Mouse (Mus musculus): ENCODE data around the gene Lrch1. TPM values are rescaled to one million over a fixed set of nuclear protein-coding genes. Genes with fewer than 3 reads are reported as not detected.

Lrch1 gene
- polyA plus RNA-seq, 1 experiment: 11.5 TPM

DNA sequence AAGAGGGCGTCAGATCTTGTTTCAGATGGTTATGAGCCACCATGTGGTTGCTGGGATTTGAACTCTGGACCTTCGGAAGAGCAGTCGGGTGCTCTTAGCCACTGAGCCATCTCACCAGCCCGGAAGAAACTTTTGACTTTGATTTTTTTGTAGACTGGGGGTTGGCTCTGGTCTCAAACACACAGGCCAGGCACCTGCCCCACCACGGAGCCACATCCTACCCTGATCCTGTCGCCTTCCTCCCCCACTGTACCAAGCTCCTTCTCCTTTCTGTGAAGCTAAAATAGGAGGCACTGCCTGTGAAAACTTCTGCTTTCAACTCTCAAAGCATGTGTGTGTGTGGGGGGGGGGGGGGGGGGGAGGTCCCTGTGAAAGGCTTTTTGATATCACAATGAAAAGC is 39.4 kb downstream of the Lrch1 start:
- Histone ChIP-seq H3K4me1 (ENCODE audit: control insufficient read depth, insufficient read depth, insufficient read length) (peaks cover 38% of the 10 kb centered on the region), H3K27ac (ENCODE audit: insufficient read depth, low read length) (peak overlapping the region; percentile 24; the same call in 1 of the 2 replicates), H3K4me3 (ENCODE audit: extremely low read depth, insufficient read depth, insufficient read length) (no peak overlapping the region), H3K27me3 (ENCODE audit: control insufficient read depth, insufficient read depth, low read length) (no peaks in the 10 kb centered on the region), H3K36me3 (ENCODE audit: control insufficient read depth, insufficient read depth, low read length) (no peaks in the 10 kb centered on the region)
- 12% methylated on average over 6 of the region's 6 CpGs for WGBS
- no peak for TF ChIP-seq CTCF (IDR thresholded peaks at IDR 0.05; ENCODE audit: extremely low read depth, insufficient read depth, insufficient read length, insufficient replicate concordance)
- TF ChIP-seq POLR2A (IDR thresholded peaks at IDR 0.05; ENCODE audit: low read depth, low read length): no peak
- DNase-seq (ENCODE audit: low read depth in 1 of 2, low spot score in 2 of 2): peak; percentile 64 to 76

DNA sequence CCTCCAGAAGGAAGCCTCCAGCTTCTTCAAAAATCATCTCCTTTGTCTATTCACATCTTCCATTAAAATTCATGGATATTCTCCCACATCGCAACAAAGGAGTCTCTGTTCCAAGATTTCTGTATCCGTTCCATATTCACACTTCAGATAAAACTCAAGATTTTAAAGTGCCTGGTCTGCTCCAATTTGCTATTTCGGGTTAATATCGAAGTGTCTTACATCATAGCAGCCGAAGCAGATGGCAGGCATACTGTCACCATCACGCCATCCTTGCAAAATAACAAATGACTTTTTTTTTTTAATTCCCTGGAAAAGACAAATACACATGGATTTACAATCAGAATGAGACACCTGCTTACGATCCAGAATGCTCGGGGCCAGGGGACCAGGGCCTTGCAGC is 40.0 kb downstream of the Lrch1 start:
- H3K4me3 ChIP-seq (ENCODE audit: extremely low read depth, insufficient read depth, insufficient read length): no peak overlapping the region
- DNase-seq (ENCODE audit: low read depth in 1 of 2, low spot score in 2 of 2): no peak
- H3K27ac ChIP-seq (ENCODE audit: insufficient read depth, low read length): peak overlapping the region; percentile 39; the same call in 1 of the 2 replicates
- peaks cover 36% of the 10 kb centered on the region for H3K4me1 ChIP-seq (ENCODE audit: control insufficient read depth, insufficient read depth, insufficient read length)
- TF ChIP-seq POLR2A (IDR thresholded peaks at IDR 0.05; ENCODE audit: low read depth, low read length): no peak
- no peak for TF ChIP-seq CTCF (IDR thresholded peaks at IDR 0.05; ENCODE audit: extremely low read depth, insufficient read depth, insufficient read length, insufficient replicate concordance)
- H3K27me3 ChIP-seq (ENCODE audit: control insufficient read depth, insufficient read depth, low read length): no peaks in the 10 kb centered on the region
- 88% methylated on average over 8 of the region's 8 CpGs for WGBS
- no peaks in the 10 kb centered on the region for H3K36me3 ChIP-seq (ENCODE audit: control insufficient read depth, insufficient read depth, low read length)

DNA sequence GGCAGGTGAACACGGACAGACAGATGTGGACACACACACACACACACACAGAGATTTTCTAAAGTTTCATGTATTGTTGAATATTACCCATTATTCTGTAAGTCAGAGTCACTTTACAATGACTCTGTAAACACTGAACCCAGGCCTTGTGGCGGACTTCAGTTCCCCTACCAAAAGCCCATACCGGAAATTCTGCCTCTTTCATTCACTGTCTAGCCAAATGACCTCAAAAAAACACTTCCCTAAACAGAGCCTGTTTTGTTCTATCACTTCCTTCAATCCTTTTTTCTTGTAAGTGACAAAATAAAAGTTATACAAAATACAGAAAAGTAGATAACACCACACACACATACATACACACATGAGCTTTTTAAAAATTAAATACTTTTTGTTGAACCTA is 41.7 kb downstream of the Lrch1 start:
- H3K4me1 ChIP-seq (ENCODE audit: control insufficient read depth, insufficient read depth, insufficient read length): peaks cover 37% of the 10 kb centered on the region
- WGBS: 10% methylated on average over 3 of the region's 3 CpGs

DNA sequence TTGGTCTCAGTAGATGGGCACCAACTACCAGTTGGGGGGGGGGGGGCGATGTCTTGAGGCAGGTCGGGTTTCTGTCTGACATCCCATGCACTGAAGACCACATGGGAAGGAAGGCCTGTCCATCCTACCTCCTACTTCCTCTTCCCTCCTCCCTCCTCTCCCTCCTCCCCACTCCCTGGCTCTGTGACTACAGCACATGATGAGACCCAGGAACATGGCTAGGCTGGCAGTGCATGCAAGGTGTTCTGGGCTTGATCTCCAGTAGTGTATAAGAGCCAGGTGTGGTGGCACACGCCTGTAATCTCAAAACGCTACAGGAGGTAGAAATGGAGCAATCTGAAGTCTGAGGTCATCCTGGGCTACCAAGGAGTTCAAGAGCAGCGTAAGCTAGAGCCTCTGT is 43.2 kb downstream of the Lrch1 start:
- no peaks in the 10 kb centered on the region for H3K36me3 ChIP-seq (ENCODE audit: control insufficient read depth, insufficient read depth, low read length)
- no peaks in the 10 kb centered on the region for H3K27me3 ChIP-seq (ENCODE audit: control insufficient read depth, insufficient read depth, low read length)
- WGBS: 68% methylated on average over 5 of the region's 5 CpGs
- peaks cover 38% of the 10 kb centered on the region for H3K4me1 ChIP-seq (ENCODE audit: control insufficient read depth, insufficient read depth, insufficient read length)
- peak overlapping the region; percentile 60 for H3K27ac ChIP-seq (ENCODE audit: insufficient read depth, low read length)
- no peak for DNase-seq (ENCODE audit: low read depth in 1 of 2, low spot score in 2 of 2)
- no peak overlapping the region for H3K4me3 ChIP-seq (ENCODE audit: extremely low read depth, insufficient read depth, insufficient read length)
- TF ChIP-seq CTCF (IDR thresholded peaks at IDR 0.05; ENCODE audit: extremely low read depth, insufficient read depth, insufficient read length, insufficient replicate concordance) (no peak), POLR2A (IDR thresholded peaks at IDR 0.05; ENCODE audit: low read depth, low read length) (no peak)

More for the DNA sequence above, 41.7 kb downstream of the Lrch1 start:
- TF ChIP-seq POLR2A (IDR thresholded peaks at IDR 0.05; ENCODE audit: low read depth, low read length) (no peak), CTCF (IDR thresholded peaks at IDR 0.05; ENCODE audit: extremely low read depth, insufficient read depth, insufficient read length, insufficient replicate concordance) (no peak)
- no peak overlapping the region for H3K4me3 ChIP-seq (ENCODE audit: extremely low read depth, insufficient read depth, insufficient read length)
- peak overlapping the region; percentile 68; the same call in 1 of the 2 replicates for H3K27ac ChIP-seq (ENCODE audit: insufficient read depth, low read length)
- no peaks in the 10 kb centered on the region for H3K36me3 ChIP-seq (ENCODE audit: control insufficient read depth, insufficient read depth, low read length)
- H3K27me3 ChIP-seq (ENCODE audit: control insufficient read depth, insufficient read depth, low read length): no peaks in the 10 kb centered on the region
- peak; percentile 37 to 45 for DNase-seq (ENCODE audit: low read depth in 1 of 2, low spot score in 2 of 2)

DNA sequence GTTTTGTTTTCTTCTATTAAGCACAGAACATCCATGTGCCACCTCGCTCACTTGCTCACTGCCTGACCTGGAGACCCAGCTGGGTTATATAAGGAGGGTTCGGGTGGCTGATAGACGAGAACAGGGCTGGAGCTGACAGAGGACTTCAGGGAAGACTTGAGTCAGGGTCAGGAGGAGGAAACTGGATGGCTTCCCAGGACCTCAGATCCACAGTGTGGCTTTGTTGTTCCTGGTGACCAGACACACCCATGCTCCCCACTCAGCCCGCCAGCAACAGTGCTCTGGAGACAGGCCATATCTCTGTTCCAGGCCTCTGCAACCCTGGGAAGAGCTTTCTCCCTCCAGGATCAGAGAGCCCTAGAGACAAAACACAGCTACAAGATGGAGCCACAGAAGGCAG is 44.6 kb downstream of the Lrch1 start:
- TF ChIP-seq CTCF (IDR thresholded peaks at IDR 0.05; ENCODE audit: extremely low read depth, insufficient read depth, insufficient read length, insufficient replicate concordance): no peak
- no peak for TF ChIP-seq POLR2A (IDR thresholded peaks at IDR 0.05; ENCODE audit: low read depth, low read length)

DNA sequence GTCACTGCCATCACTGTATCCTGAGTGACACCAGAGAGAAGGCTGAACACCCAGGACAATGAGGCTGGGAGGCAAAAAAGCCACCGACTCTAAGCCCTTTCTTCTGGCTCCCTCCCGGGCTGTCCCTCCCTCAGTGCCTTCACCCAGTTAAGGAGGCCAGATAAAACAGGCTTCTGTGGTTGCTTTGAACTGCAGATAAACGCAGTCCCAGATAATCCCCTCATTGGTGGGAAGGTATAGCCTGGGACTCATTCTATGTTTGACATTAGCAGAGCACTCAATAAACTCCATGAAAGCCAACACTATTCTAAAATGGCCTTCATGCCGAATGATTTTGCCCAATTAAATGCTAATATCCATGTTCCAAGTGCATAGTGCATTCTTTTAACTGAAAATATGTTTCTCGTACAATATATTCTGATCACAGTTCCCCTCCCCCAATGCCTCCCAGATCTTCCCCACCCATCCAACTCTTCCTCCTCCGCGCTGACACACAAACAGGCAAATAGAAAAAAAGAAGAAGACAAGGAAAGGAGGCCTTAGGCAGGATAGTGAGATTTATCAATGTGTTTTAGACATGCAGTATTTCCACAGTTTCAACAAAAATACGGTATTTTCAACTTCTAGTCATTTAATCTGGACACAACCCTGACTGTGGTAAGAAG is 46.8 kb downstream of the Lrch1 start:
- H3K4me3 ChIP-seq (ENCODE audit: extremely low read depth, insufficient read depth, insufficient read length): no peak overlapping the region
- H3K36me3 ChIP-seq (ENCODE audit: control insufficient read depth, insufficient read depth, low read length): no peaks in the 10 kb centered on the region
- H3K27ac ChIP-seq (ENCODE audit: insufficient read depth, low read length): no peak overlapping the region
- 84% methylated on average over 8 of the region's 8 CpGs for WGBS
- TF ChIP-seq CTCF (IDR thresholded peaks at IDR 0.05; ENCODE audit: extremely low read depth, insufficient read depth, insufficient read length, insufficient replicate concordance) (no peak), POLR2A (IDR thresholded peaks at IDR 0.05; ENCODE audit: low read depth, low read length) (no peak)
- DNase-seq (ENCODE audit: low read depth in 1 of 2, low spot score in 2 of 2): no peak
- no peaks in the 10 kb centered on the region for H3K27me3 ChIP-seq (ENCODE audit: control insufficient read depth, insufficient read depth, low read length)
- H3K4me1 ChIP-seq (ENCODE audit: control insufficient read depth, insufficient read depth, insufficient read length): peaks cover 19% of the 10 kb centered on the region

More for the DNA sequence above, 44.6 kb downstream of the Lrch1 start:
- H3K36me3 ChIP-seq (ENCODE audit: control insufficient read depth, insufficient read depth, low read length): no peaks in the 10 kb centered on the region
- peaks cover 34% of the 10 kb centered on the region for H3K4me1 ChIP-seq (ENCODE audit: control insufficient read depth, insufficient read depth, insufficient read length)
- no peaks in the 10 kb centered on the region for H3K27me3 ChIP-seq (ENCODE audit: control insufficient read depth, insufficient read depth, low read length)
- H3K27ac ChIP-seq (ENCODE audit: insufficient read depth, low read length): no peak overlapping the region
- WGBS: 83% methylated on average over 4 of the region's 4 CpGs
- H3K4me3 ChIP-seq (ENCODE audit: extremely low read depth, insufficient read depth, insufficient read length): no peak overlapping the region
- no peak for DNase-seq (ENCODE audit: low read depth in 1 of 2, low spot score in 2 of 2)
